Mouse (Mus musculus): ENCODE data around the gene Ipo11. TPM values are rescaled to one million over a fixed set of nuclear protein-coding genes. Genes with fewer than 3 reads are reported as not detected.

Gene Ipo11
- polyA plus RNA-seq, 1 experiment from 2014 or later, result 51.7 TPM

- no peak overlapping the region for H3K27ac ChIP-seq
- no peaks in the 10 kb centered on the region for H3K36me3 ChIP-seq
- H3K4me2 ChIP-seq, result no peak overlapping the region
- no peak overlapping the region for H3K9ac ChIP-seq
- H3K9me3 ChIP-seq (replicated peaks), result no peaks in the 10 kb centered on the region
- no peak overlapping the region for H3K4me3 ChIP-seq
- H3K27me3 ChIP-seq, result no peaks in the 10 kb centered on the region
- WGBS, result 97% methylated on average over 1 of the region's 1 CpGs
- no peak for ATAC-seq (replicated peaks; ENCODE audit: insufficient number of reproducible peaks, insufficient read depth, low FRiP score, low read depth)
- peaks cover 13% of the 10 kb centered on the region for H3K4me1 ChIP-seq (replicated peaks)
Observed at GRCm38 (mm10) chr13:106761661-106762060, 175.1 kb downstream of the Ipo11 start.

GRCm38 (mm10) chr13:106760232-106760875, 176.4 kb downstream of the Ipo11 start:
- no peak overlapping the region for H3K4me3 ChIP-seq
- H3K4me1 ChIP-seq (replicated peaks), result peaks cover 13% of the 10 kb centered on the region
- WGBS, result 41% methylated on average over 14 of the region's 14 CpGs
- no peaks in the 10 kb centered on the region for H3K36me3 ChIP-seq
- H3K9ac ChIP-seq, result no peak overlapping the region
- H3K4me2 ChIP-seq, result peak overlapping the region; percentile 22; the same call in 1 of the 2 replicates
- H3K9me3 ChIP-seq (replicated peaks), result no peaks in the 10 kb centered on the region
- peak overlapping the region; percentile 23 for H3K27ac ChIP-seq
- no peaks in the 10 kb centered on the region for H3K27me3 ChIP-seq
- peak; percentile 78 for ATAC-seq (replicated peaks; ENCODE audit: insufficient number of reproducible peaks, insufficient read depth, low FRiP score, low read depth)

GRCm38 (mm10) chr13:106755892-106756291, 180.9 kb downstream of the Ipo11 start:
- 63% methylated on average over 5 of the region's 5 CpGs for WGBS
- Histone ChIP-seq H3K4me1 (replicated peaks) (peaks cover 9% of the 10 kb centered on the region), H3K9ac (no peak overlapping the region), H3K36me3 (no peaks in the 10 kb centered on the region), H3K27me3 (no peaks in the 10 kb centered on the region), H3K4me2 (no peak overlapping the region), H3K4me3 (no peak overlapping the region), H3K9me3 (replicated peaks) (no peaks in the 10 kb centered on the region), H3K27ac (no peak overlapping the region)
- ATAC-seq (replicated peaks; ENCODE audit: insufficient number of reproducible peaks, insufficient read depth, low FRiP score, low read depth), result no peak

- Histone ChIP-seq H3K4me3 (no peak overlapping the region), H3K9me3 (replicated peaks) (no peaks in the 10 kb centered on the region), H3K27me3 (no peaks in the 10 kb centered on the region), H3K27ac (no peak overlapping the region), H3K4me2 (no peak overlapping the region), H3K36me3 (no peaks in the 10 kb centered on the region), H3K9ac (no peak overlapping the region), H3K4me1 (replicated peaks) (no peaks in the 10 kb centered on the region)
- WGBS, result 85% methylated on average over 3 of the region's 3 CpGs
- no peak for ATAC-seq (replicated peaks; ENCODE audit: insufficient number of reproducible peaks, insufficient read depth, low FRiP score, low read depth)
Observed at GRCm38 (mm10) chr13:106754216-106754615, 182.5 kb downstream of the Ipo11 start.

GRCm38 (mm10) chr13:106751951-106752350, 184.8 kb downstream of the Ipo11 start:
- Histone ChIP-seq H3K9ac (no peak overlapping the region), H3K4me3 (no peak overlapping the region), H3K27ac (no peak overlapping the region), H3K4me2 (no peak overlapping the region), H3K9me3 (replicated peaks) (no peaks in the 10 kb centered on the region), H3K36me3 (no peaks in the 10 kb centered on the region), H3K27me3 (no peaks in the 10 kb centered on the region), H3K4me1 (replicated peaks) (no peaks in the 10 kb centered on the region)
- 85% methylated on average over 1 of the region's 1 CpGs for WGBS
- no peak for ATAC-seq (replicated peaks; ENCODE audit: insufficient number of reproducible peaks, insufficient read depth, low FRiP score, low read depth)

GRCm38 (mm10) chr13:106746823-106747222, 189.9 kb downstream of the Ipo11 start:
- Histone ChIP-seq H3K9ac (no peak overlapping the region), H3K36me3 (no peaks in the 10 kb centered on the region), H3K27ac (no peak overlapping the region), H3K9me3 (replicated peaks) (no peaks in the 10 kb centered on the region), H3K4me2 (no peak overlapping the region), H3K4me1 (replicated peaks) (no peaks in the 10 kb centered on the region), H3K4me3 (no peak overlapping the region), H3K27me3 (no peaks in the 10 kb centered on the region)
- ATAC-seq (replicated peaks; ENCODE audit: insufficient number of reproducible peaks, insufficient read depth, low FRiP score, low read depth), result no peak
- 64% methylated on average over 5 of the region's 5 CpGs for WGBS

GRCm38 (mm10) chr13:106745201-106745600, 191.6 kb downstream of the Ipo11 start:
- Histone ChIP-seq H3K9me3 (replicated peaks) (no peaks in the 10 kb centered on the region), H3K4me2 (no peak overlapping the region), H3K36me3 (no peaks in the 10 kb centered on the region), H3K9ac (no peak overlapping the region), H3K4me1 (replicated peaks) (no peaks in the 10 kb centered on the region), H3K27me3 (no peaks in the 10 kb centered on the region), H3K4me3 (no peak overlapping the region), H3K27ac (no peak overlapping the region)
- WGBS, result 22% methylated on average over 6 of the region's 6 CpGs
- ATAC-seq (replicated peaks; ENCODE audit: insufficient number of reproducible peaks, insufficient read depth, low FRiP score, low read depth), result no peak

Other genes starting within 250 kb of the Ipo11 start
- gene Dimt1, start 10.2 kb upstream of the Ipo11 start, polyA plus RNA-seq (2015; fragmentation: Nextera tagmentation; extraction: Ambion mirVana), result 24.8 and 27.0 TPM in 2 replicates
- gene Kif2a, start 85.2 kb upstream of the Ipo11 start, polyA plus RNA-seq (2015; fragmentation: Nextera tagmentation; extraction: Ambion mirVana), result 15.2 and 17.0 TPM in 2 replicates